Mouse (Mus musculus): ENCODE results near the gene Rpl14.

Rpl14 gene

DNA sequence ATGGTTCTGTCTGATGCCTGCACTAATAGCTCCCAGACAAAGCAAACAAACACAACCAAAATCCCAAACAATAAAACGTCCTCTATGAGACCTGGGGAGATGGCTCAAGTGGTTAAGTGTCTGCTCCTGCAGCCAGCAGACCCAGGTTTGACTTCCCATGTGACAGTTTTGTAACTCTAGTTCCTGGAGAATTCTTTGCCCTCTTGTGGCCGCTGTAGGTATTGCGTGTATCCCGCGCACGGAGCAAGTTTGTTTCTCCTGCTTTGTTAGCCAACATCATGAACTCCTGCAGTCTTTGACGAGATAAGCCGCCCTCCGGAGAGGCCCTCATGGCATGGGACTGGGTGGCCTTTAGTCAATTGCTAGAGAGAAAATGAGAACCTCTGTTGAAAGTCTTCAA, 20.2 kb downstream of the Rpl14 start:
- Histone ChIP-seq H3K36me3 (ENCODE audit: insufficient read depth, low read length) (no peaks in the 10 kb centered on the region), H3K4me1 (replicated peaks; ENCODE audit: low read depth, low read length) (peaks cover 25% of the 10 kb centered on the region), H3K4me3 (replicated peaks; ENCODE audit: low read length) (no peak overlapping the region), H3K27me3 (ENCODE audit: insufficient read depth, low read length) (peaks cover 15% of the 10 kb centered on the region), H3K9me3 (ENCODE audit: low read length) (no peaks in the 10 kb centered on the region; the same call in 1 of the 2 replicates)
- TF ChIP-seq CTCF (conservative IDR thresholded peaks at IDR 0.05; ENCODE audit: low read length) (peak; percentile 89), POU5F1 (IDR thresholded peaks at IDR 0.05; ENCODE audit: borderline replicate concordance, low read length) (no peak), NANOG (IDR thresholded peaks at IDR 0.05; ENCODE audit: borderline replicate concordance, low read length) (no peak)

DNA sequence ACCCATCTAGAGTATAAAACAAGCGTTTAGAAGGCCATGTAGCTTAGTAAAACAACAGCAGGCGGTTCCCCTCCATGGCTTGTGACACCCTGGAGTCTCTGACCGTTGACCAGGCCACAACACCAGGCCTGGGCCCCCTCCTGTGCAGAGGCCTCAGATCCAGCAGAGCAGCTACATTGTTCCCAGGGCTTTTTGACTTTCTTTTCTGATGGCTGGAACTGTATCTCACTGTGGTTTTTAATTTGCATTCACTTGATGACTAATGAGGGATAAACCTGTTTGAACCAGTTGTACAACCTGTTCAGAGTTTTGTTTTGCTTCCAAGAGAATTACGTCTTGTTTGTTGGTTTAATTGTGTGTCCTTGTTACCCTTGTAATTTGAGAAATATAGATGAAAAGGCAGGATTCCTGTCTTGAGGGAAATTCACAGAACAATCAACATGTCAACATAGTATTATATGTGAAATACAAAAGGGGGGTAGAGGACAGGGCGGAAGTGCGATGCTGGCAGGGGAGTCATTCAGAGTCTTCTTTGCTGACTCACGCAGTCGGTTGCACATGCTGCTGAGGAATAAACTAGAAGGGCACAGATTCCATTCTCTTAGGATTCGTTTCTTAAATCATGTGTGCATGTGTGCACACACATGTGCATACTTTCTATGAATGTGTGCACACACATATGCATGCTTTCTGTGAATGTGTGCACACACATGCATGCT, 22.3 kb downstream of the Rpl14 start:
- no peaks in the 10 kb centered on the region for H3K36me3 ChIP-seq (ENCODE audit: insufficient read depth, low read length)
- peak; percentile 75; the same call in 1 of the 2 replicates for TF ChIP-seq NANOG (IDR thresholded peaks at IDR 0.05; ENCODE audit: borderline replicate concordance, low read length)
- TF ChIP-seq POU5F1 (IDR thresholded peaks at IDR 0.05; ENCODE audit: borderline replicate concordance, low read length), result no peak
- TF ChIP-seq CTCF (conservative IDR thresholded peaks at IDR 0.05; ENCODE audit: low read length), result 0 out of 2 replicates have a peak, but pooled peaks have one; percentile 5
- H3K9me3 ChIP-seq (ENCODE audit: low read length), result no peaks in the 10 kb centered on the region; the same call in 1 of the 2 replicates
- no peak overlapping the region for H3K4me3 ChIP-seq (replicated peaks; ENCODE audit: low read length)
- peaks cover 25% of the 10 kb centered on the region for H3K4me1 ChIP-seq (replicated peaks; ENCODE audit: low read depth, low read length)
- H3K27me3 ChIP-seq (ENCODE audit: insufficient read depth, low read length), result peaks cover 15% of the 10 kb centered on the region

DNA sequence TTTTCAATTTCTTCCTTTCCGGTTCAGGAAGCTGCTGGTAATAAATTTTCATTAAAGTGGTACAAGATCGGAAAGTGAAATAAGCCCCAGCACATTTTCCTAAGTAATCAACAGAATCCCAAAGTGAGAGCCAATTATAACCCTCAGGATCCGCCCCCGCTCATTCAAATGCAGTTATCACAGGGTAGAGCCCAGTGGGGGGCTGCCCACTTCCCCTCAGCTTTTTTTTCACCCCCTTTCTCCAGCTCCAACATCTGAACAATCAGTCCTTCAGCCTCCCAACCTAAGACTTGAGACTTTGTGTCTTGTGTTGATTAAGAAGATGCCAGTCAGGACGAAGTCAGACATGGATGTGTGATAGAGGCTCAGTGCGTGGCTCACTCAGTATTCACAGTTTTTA, 23.6 kb downstream of the Rpl14 start:
- Histone ChIP-seq H3K9me3 (ENCODE audit: low read length) (no peaks in the 10 kb centered on the region; the same call in 1 of the 2 replicates), H3K36me3 (ENCODE audit: insufficient read depth, low read length) (no peaks in the 10 kb centered on the region), H3K4me1 (replicated peaks; ENCODE audit: low read depth, low read length) (peaks cover 25% of the 10 kb centered on the region), H3K4me3 (replicated peaks; ENCODE audit: low read length) (no peak overlapping the region), H3K27me3 (ENCODE audit: insufficient read depth, low read length) (peaks cover 15% of the 10 kb centered on the region)
- TF ChIP-seq CTCF (conservative IDR thresholded peaks at IDR 0.05; ENCODE audit: low read length), result no peak

DNA sequence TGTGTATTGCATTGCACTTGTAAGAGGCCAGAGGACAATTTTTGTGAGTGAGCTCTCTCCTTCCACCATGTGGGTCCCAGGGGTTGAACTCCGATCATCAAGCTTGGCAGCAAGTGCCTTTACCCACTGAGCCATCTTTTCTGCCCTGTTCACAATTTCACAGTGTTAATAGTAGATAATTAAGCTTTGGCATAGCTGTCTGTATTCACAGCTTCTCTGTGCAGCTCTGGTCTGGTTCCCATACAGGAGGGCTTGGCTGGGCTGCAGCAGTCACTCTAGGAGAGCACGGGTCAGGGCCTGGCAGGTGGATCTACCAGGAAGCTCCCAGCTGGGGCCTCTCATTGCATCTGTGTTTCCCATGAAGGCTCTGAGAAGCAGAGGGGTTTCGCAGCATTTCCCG, 24.1 kb downstream of the Rpl14 start:
- Histone ChIP-seq H3K4me1 (replicated peaks; ENCODE audit: low read depth, low read length) (peaks cover 25% of the 10 kb centered on the region), H3K36me3 (ENCODE audit: insufficient read depth, low read length) (no peaks in the 10 kb centered on the region), H3K27me3 (ENCODE audit: insufficient read depth, low read length) (peaks cover 15% of the 10 kb centered on the region), H3K9me3 (ENCODE audit: low read length) (no peaks in the 10 kb centered on the region; the same call in 1 of the 2 replicates), H3K4me3 (replicated peaks; ENCODE audit: low read length) (no peak overlapping the region)
- no peak for TF ChIP-seq CTCF (conservative IDR thresholded peaks at IDR 0.05; ENCODE audit: low read length)

DNA sequence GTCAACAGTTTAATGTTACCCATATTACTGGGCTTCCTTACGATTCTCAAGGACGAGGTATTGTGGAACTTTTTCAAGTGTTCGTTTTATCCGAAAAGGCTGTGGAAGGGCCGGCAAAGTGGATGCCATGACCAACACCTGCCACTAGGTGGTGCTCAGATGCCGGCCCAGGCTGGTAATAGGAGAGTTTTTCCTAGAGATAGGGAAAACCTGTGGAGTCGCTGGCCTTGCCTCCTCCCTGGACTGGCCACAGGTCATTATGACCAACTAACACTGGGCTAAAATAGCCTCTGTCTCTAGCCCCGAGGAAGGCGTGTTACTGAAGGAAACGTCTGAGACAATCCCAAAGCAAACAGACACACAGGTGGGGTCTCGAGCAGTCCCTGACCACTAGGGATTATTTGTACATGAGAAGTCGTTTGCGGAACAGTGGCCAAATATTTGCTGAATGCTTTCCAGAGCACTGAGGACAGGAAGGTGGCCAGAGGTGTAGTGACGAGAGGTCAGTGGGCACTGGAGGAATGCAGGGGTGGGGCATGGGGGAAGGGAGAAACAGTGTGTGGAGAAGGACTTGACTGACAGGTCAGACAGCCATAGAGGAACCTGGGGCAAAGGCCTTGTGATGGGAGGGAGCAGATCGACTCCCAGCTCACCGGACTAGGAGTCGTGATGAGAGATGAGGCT, 30.4 kb downstream of the Rpl14 start:
- TF ChIP-seq CTCF (conservative IDR thresholded peaks at IDR 0.05; ENCODE audit: low read length) (peak; percentile 88), NANOG (IDR thresholded peaks at IDR 0.05; ENCODE audit: borderline replicate concordance, low read length) (no peak)
- Histone ChIP-seq H3K4me3 (replicated peaks; ENCODE audit: low read length) (no peak overlapping the region), H3K4me1 (replicated peaks; ENCODE audit: low read depth, low read length) (peaks cover 12% of the 10 kb centered on the region), H3K9me3 (ENCODE audit: low read length) (peaks cover 9% of the 10 kb centered on the region), H3K27me3 (ENCODE audit: insufficient read depth, low read length) (no peaks in the 10 kb centered on the region), H3K36me3 (ENCODE audit: insufficient read depth, low read length) (no peaks in the 10 kb centered on the region)

DNA sequence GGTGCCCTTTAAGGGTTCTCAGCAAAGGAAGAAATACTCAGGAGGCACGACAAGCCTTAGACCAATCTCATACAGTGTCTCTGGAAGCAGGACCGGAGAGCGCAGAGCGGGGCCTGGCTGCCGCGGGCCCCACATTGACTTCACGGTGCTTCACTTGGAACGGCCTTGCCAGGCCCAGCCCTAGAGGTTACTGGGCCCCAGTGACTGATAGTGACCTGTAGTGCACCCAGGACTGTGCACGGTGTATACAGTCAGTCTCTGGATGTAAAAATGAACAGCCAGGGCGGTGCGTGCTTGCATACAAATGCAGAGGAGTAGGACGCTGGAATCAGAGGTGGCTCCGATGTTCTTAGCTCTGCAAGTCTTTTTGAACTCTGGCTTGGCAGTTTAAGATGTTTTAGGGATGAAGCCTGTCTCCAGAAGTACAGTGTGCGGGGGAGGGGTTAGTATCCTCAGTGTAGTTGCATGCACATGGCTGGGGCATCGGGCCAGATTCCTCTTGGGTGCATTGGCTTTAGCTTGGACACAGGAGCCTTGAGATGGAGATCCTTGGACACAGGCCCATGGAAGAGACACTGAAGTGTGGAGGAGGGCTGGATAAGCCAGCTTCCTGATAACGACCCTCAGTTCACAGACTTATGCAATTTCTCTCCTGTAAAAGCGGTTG, 31.1 kb downstream of the Rpl14 start:
- TF ChIP-seq NANOG (IDR thresholded peaks at IDR 0.05; ENCODE audit: borderline replicate concordance, low read length) (no peak), POU5F1 (IDR thresholded peaks at IDR 0.05; ENCODE audit: borderline replicate concordance, low read length) (no peak), CTCF (conservative IDR thresholded peaks at IDR 0.05; ENCODE audit: low read length) (no peak)
- Histone ChIP-seq H3K4me1 (replicated peaks; ENCODE audit: low read depth, low read length) (peaks cover 12% of the 10 kb centered on the region), H3K36me3 (ENCODE audit: insufficient read depth, low read length) (no peaks in the 10 kb centered on the region), H3K4me3 (replicated peaks; ENCODE audit: low read length) (peak overlapping the region; percentile 32; the same call in 1 of the 2 replicates), H3K27me3 (ENCODE audit: insufficient read depth, low read length) (no peaks in the 10 kb centered on the region), H3K9me3 (ENCODE audit: low read length) (peaks cover 9% of the 10 kb centered on the region)

DNA sequence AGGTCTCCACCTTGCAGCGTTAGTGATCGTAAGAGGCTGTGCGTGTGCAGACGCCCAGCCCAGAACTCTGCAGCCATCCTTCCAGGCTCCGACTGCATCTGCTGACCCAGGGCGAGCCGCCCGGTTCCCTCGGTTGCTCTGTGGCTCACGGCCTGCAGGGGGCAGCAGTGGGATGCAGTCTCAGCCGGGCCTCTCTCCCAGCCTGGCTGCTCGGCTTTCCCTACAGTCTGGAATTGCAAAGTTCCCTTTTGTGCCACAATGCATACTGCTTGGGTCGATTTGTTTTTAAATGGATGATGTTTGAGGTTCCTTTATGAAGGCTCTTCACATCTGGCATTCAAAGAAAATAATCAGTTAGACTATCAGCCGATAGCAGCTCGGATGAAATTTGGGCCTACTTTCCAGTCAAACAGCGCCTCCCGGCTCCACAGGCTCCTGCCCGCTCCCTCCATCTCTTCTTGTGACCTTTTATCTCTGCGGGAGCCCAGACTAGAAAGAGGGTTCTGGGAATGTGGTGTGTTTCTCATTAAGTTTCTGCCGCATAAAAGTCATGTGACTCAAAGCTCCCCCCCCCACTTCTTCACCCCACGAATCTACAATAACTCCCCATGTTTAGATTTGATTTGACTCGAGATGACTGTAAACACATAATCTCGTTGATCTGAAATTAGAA, 31.7 kb downstream of the Rpl14 start:
- no peaks in the 10 kb centered on the region for H3K27me3 ChIP-seq (ENCODE audit: insufficient read depth, low read length)
- peaks cover 16% of the 10 kb centered on the region for H3K9me3 ChIP-seq (ENCODE audit: low read length)
- TF ChIP-seq CTCF (conservative IDR thresholded peaks at IDR 0.05; ENCODE audit: low read length) (peak; percentile 59), NANOG (IDR thresholded peaks at IDR 0.05; ENCODE audit: borderline replicate concordance, low read length) (no peak), POU5F1 (IDR thresholded peaks at IDR 0.05; ENCODE audit: borderline replicate concordance, low read length) (no peak)
- H3K4me3 ChIP-seq (replicated peaks; ENCODE audit: low read length), result peak overlapping the region; percentile 32; the same call in 1 of the 2 replicates
- no peaks in the 10 kb centered on the region for H3K36me3 ChIP-seq (ENCODE audit: insufficient read depth, low read length)
- peaks cover 12% of the 10 kb centered on the region for H3K4me1 ChIP-seq (replicated peaks; ENCODE audit: low read depth, low read length)

DNA sequence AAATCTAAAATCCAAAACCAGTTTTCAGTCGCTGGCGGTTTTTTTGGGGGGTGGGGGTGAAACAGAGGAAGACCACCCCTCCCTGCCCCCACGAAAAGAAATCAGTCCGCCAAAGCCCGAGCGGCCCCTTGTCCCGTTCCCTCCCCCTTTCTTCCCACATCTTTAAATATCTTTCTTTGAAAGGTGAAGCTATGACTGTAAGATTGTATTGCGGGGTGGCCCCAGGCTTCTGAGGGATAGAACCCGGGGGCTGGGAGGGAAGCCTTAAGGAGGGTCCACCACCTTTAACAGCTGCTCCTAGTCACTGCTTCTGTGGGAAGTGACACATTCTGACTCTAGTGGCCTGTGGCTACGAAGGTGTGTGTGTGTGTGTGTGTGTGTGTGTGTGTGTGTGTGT, 32.3 kb downstream of the Rpl14 start:
- H3K9me3 ChIP-seq (ENCODE audit: low read length), result peaks cover 22% of the 10 kb centered on the region
- H3K36me3 ChIP-seq (ENCODE audit: insufficient read depth, low read length), result no peaks in the 10 kb centered on the region
- H3K4me3 ChIP-seq (replicated peaks; ENCODE audit: low read length), result no peak overlapping the region
- H3K4me1 ChIP-seq (replicated peaks; ENCODE audit: low read depth, low read length), result peaks cover 12% of the 10 kb centered on the region
- no peak for TF ChIP-seq NANOG (IDR thresholded peaks at IDR 0.05; ENCODE audit: borderline replicate concordance, low read length)
- TF ChIP-seq POU5F1 (IDR thresholded peaks at IDR 0.05; ENCODE audit: borderline replicate concordance, low read length), result no peak
- no peak for TF ChIP-seq CTCF (conservative IDR thresholded peaks at IDR 0.05; ENCODE audit: low read length)
- H3K27me3 ChIP-seq (ENCODE audit: insufficient read depth, low read length), result no peaks in the 10 kb centered on the region

Data from E14TG2a.4 (cell line).